12 mouse cellular contexts compared by ENCODE assay signal in the genomic region with DNA sequence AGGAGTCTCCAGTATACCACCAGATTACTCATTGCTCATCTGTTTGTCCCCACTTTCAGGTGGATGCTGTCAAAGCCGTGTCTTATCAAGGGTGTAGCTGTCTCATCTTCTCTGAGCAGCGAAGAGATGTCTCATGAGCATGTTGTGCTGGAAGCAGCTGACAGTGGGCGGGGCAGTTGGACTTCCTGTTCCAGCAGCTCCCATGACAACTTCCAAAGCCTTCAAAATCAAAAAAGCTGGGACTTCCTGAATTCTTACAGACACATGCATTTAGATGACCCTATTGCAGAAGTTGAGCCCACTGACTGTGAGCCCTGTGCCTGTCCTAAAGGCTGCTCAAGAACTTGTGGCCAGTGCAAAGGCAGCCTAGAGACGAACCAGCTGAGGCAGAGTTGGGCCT.
A peak's percentile ranks its signal among the peaks of the same experiment; 100 is the strongest.
DNase-seq lines count a peak whose midpoint lies in the region; ATAC-seq and TF ChIP-seq lines count a peak whose summit lies in the region.
"Had no signal": no experiment of that assay in that cellular context is flagged by ENCODE, and none has a peak within 500 bp of the region (broad histone marks: within the 10 kb centered on the region; RNA-seq: fewer than 3 reads in every experiment).

No protein-coding gene starts in this region.

- H3K27ac ChIP-seq in liver, postnatal 0 days (ENCODE audit: low read depth) = no peak overlapping the region
- no peak overlapping the region for H3K27ac ChIP-seq in intestine, embryonic 16.5 days (ENCODE audit: low read length)
- H3K27ac ChIP-seq: heart, embryonic 15.5 days; neural tube, embryonic 13.5 days had no signal

- H3K4me1 ChIP-seq in liver, postnatal 0 days (ENCODE audit: insufficient read depth) = no peaks in the 10 kb centered on the region
- H3K4me1 ChIP-seq in intestine, embryonic 16.5 days (ENCODE audit: control insufficient read depth, insufficient read depth, low read length) = no peaks in the 10 kb centered on the region
- H3K4me1 ChIP-seq: neural tube, embryonic 13.5 days had no signal

- H3K4me2 ChIP-seq in liver, postnatal 0 days (ENCODE audit: low read depth, low read length) = no peak overlapping the region
- H3K4me2 ChIP-seq in intestine, embryonic 16.5 days (ENCODE audit: low read depth, low read length) = no peak overlapping the region
- H3K4me2 ChIP-seq: heart, embryonic 15.5 days; neural tube, embryonic 13.5 days had no signal

- no peak overlapping the region for H3K4me3 ChIP-seq in liver, postnatal 0 days (ENCODE audit: low read depth, low read length)
- no peak overlapping the region for H3K4me3 ChIP-seq in intestine, embryonic 16.5 days (ENCODE audit: low read length)
- H3K4me3 ChIP-seq: heart, embryonic 15.5 days; neural tube, embryonic 13.5 days had no signal

- peaks cover 48% of the 10 kb centered on the region for H3K36me3 ChIP-seq in liver, postnatal 0 days (replicated peaks; ENCODE audit: insufficient read depth, low read length)
- H3K36me3 ChIP-seq in intestine, embryonic 16.5 days (ENCODE audit: control insufficient read depth, insufficient read depth, low read length) = peaks cover 5% of the 10 kb centered on the region; the same call in 1 of the 2 replicates

- no peaks in the 10 kb centered on the region for H3K9me3 ChIP-seq in liver, postnatal 0 days (ENCODE audit: low read length)
- H3K9me3 ChIP-seq in intestine, embryonic 16.5 days (ENCODE audit: control insufficient read depth, low read length) = no peaks in the 10 kb centered on the region
- H3K9me3 ChIP-seq: heart, embryonic 15.5 days; neural tube, embryonic 13.5 days had no signal

- 66% methylated on average over 4 of the region's 4 CpGs for WGBS in liver, postnatal 0 days (ENCODE audit: insufficient replicate concordance)
- WGBS in intestine, embryonic 16.5 days = 72% methylated on average over 4 of the region's 4 CpGs

- no peak; the same call in 1 of the 2 replicates for ATAC-seq in liver, postnatal 0 days
- ATAC-seq in inflammation-experienced regulatory T-cells, adult 6 months = no peak
- ATAC-seq in intestine, embryonic 16.5 days = no peak

- peak; percentile 37 for DNase-seq in layer of hippocampus, adult 11-12 months (ENCODE audit: low spot score)
- no peak for DNase-seq in layer of hippocampus, postnatal 10 days (ENCODE audit: low spot score in 2 of 2)
- peak; percentile 46 for DNase-seq in MEL-GATA-1-ER (ENCODE audit: extremely low read depth, low read depth)
- peak; percentile 27 for DNase-seq in gastrocnemius, postnatal 10 days
- peak; percentile 26 for DNase-seq in liver, postnatal 0 days
- DNase-seq in thymus, postnatal 4 days = no peak
- DNase-seq: cerebellum, adult 9-11 months; thymus, postnatal 36 days had no signal

- TF ChIP-seq EP300 in liver, postnatal 0 days (IDR thresholded peaks at IDR 0.05; ENCODE audit: low read depth) = no peak

- H3K9ac ChIP-seq in liver, postnatal 0 days (replicated peaks) = no peak overlapping the region
- no peak overlapping the region for H3K9ac ChIP-seq in intestine, embryonic 16.5 days (ENCODE audit: low read depth, low read length)
- H3K9ac ChIP-seq: heart, embryonic 15.5 days; neural tube, embryonic 13.5 days had no signal

- H3K27me3 ChIP-seq in liver, postnatal 0 days (ENCODE audit: insufficient read depth, low read length) = no peaks in the 10 kb centered on the region
- H3K27me3 ChIP-seq in intestine, embryonic 16.5 days (replicated peaks; ENCODE audit: control insufficient read depth, insufficient read depth, low read length) = no peaks in the 10 kb centered on the region
- H3K27me3 ChIP-seq: heart, embryonic 15.5 days; neural tube, embryonic 13.5 days had no signal

- no peak for TF ChIP-seq CTCF in liver, postnatal 0 days (IDR thresholded peaks at IDR 0.05; ENCODE audit: low read depth)

Comparison
In these comparisons a context has a peak if more than half of its experiments do, and no peak if none do; other contexts are left out.
1. DNase-seq: peak in layer of hippocampus, adult 11-12 months (single experiment), MEL-GATA-1-ER (single experiment), gastrocnemius, postnatal 10 days (single experiment) and liver, postnatal 0 days (single experiment); none in layer of hippocampus, postnatal 10 days (0 of 2) and thymus, postnatal 4 days (single experiment).